Comparison of ENCODE assay signal across 19 mouse cellular contexts in the genomic region with DNA sequence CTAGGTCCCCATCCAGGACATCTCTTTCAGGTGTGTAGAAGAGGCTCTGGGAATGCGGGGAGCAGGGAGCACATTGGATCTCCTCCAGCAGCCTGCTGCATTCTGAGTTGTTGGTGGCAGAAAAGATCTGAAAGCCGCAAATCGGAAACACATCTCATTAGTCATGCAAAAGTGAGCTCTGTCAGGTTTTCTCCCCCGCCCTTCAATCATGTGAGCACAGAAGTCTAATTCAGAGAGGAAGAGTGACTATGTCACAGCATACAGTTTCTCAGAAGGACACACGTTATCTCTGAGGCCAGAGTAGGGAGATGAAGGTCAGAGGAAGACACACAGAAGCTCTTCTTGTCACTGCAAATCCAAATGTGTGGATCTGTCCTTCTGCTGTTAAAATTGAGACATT. TPM values are rescaled to one million over a fixed set of nuclear protein-coding genes. Genes with fewer than 3 reads are reported as not detected.
DNase-seq lines count a peak whose midpoint lies in the region; ATAC-seq lines count a peak whose summit lies in the region.
"Had no signal": no experiment of that assay in that cellular context is flagged by ENCODE, and none has a peak within 500 bp of the region (broad histone marks: within the 10 kb centered on the region; RNA-seq: fewer than 3 reads in every experiment).

No protein-coding gene starts in this region.

- DNase-seq in cerebellum, postnatal 10 days: peak; percentile 11 to 23
- DNase-seq in cerebellum, adult 11 months: no peak
- DNase-seq in c-Kit-positive CD71-negative TER-119-negative erythroid progenitor cells, embryonic 14.5 days (ENCODE audit: low read depth): peak; percentile 33
- no peak for DNase-seq in left cerebral cortex, postnatal 36 days (ENCODE audit: low spot score in 2 of 2)
- DNase-seq in cerebellum, adult 8-10 months: no peak
- no peak for DNase-seq in gastrocnemius, adult 18-20 months (ENCODE audit: low spot score)
- DNase-seq: adrenal gland, adult 8-10 months; adrenal gland, postnatal 36 days; cerebellum, adult 9-10 months; cerebellum, postnatal 36 days; gastrocnemius, postnatal 10 days; heart, adult 18-20 months; heart, postnatal 10 days; heart, postnatal 4 days had no signal

- peak; percentile 62 for ATAC-seq in megakaryocyte progenitor cell, adult 5-6 weeks (replicated peaks; ENCODE audit: poor library complexity)
- ATAC-seq: forebrain, embryonic 14.5 days; hindbrain, embryonic 16.5 days; inflammation-experienced regulatory T-cells, adult 6 months; intestine, postnatal 0 days had no signal

- intact Hi-C loops in left cerebral cortex, postnatal 36 days (cut with DNase I): no loop called here

RNA-seq across cellular contexts. Expression of a gene that starts 6.3 kb away (rescaled TPM):
- not detected in 2 replicates for total RNA-seq in megakaryocyte progenitor cell, adult 5-6 weeks (2015)
- total RNA-seq in megakaryocyte progenitor cell, adult 5-6 weeks (2017): not detected in 2 replicates
- 1 to 10 TPM; 4.3 to 4.5 TPM for total RNA-seq in left cerebral cortex, postnatal 36 days (2021)
- total RNA-seq in gastrocnemius, adult 18-20 months (2021): under 1 TPM; 0.30 to 0.47 TPM
- total RNA-seq: heart, adult 18-20 months had no signal

Comparison
In these comparisons a context has a peak if more than half of its experiments do, and no peak if none do; other contexts are left out.
1. DNase-seq: peak in cerebellum, postnatal 10 days (2 of 2) and c-Kit-positive CD71-negative TER-119-negative erythroid progenitor cells, embryonic 14.5 days (single experiment); none in cerebellum, adult 11 months (single experiment), left cerebral cortex, postnatal 36 days (0 of 2), cerebellum, adult 8-10 months (single experiment) and gastrocnemius, adult 18-20 months (single experiment).